In genomic region chr1:52119691-52120090, GRCm38 (mm10) we compare ENCODE assay signal across 8 mouse cellular contexts. TPM values are rescaled to one million over a fixed set of nuclear protein-coding genes. Genes with fewer than 3 reads are reported as not detected.
DNase-seq lines count a peak whose midpoint lies in the region; ATAC-seq and TF ChIP-seq lines count a peak whose summit lies in the region.

No protein-coding gene starts in this region.

- peaks cover 28% of the 10 kb centered on the region for H3K36me3 ChIP-seq in heart, postnatal 0 days (replicated peaks; ENCODE audit: control insufficient read depth, insufficient read depth, low read length)
- H3K36me3 ChIP-seq in lung, embryonic 15.5 days = peaks cover 3% of the 10 kb centered on the region; the same call in 1 of the 2 replicates
- H3K36me3 ChIP-seq in stomach, embryonic 15.5 days = no peaks in the 10 kb centered on the region

- no peak for TF ChIP-seq CTCF in heart, postnatal 0 days (IDR thresholded peaks at IDR 0.05; ENCODE audit: low read depth)

- H3K9me3 ChIP-seq in heart, postnatal 0 days (replicated peaks; ENCODE audit: control insufficient read depth, low read length) = no peaks in the 10 kb centered on the region
- no peaks in the 10 kb centered on the region for H3K9me3 ChIP-seq in lung, embryonic 15.5 days
- no peaks in the 10 kb centered on the region for H3K9me3 ChIP-seq in stomach, embryonic 15.5 days

- peak overlapping the region; percentile 68 for H3K4me2 ChIP-seq in heart, postnatal 0 days (ENCODE audit: low read depth, low read length)
- peak overlapping the region; percentile 82 for H3K4me2 ChIP-seq in lung, embryonic 15.5 days
- H3K4me2 ChIP-seq in stomach, embryonic 15.5 days = peak overlapping the region; percentile 57

- H3K27ac ChIP-seq in heart, postnatal 0 days (ENCODE audit: low read depth) = peak overlapping the region; percentile 89
- H3K27ac ChIP-seq in lung, embryonic 15.5 days = peak overlapping the region; percentile 58
- peak overlapping the region; percentile 50; the same call in 1 of the 2 replicates for H3K27ac ChIP-seq in stomach, embryonic 15.5 days

- under 1% methylated on average over 20 of the region's 20 CpGs for WGBS in heart, postnatal 0 days
- under 1% methylated on average over 20 of the region's 20 CpGs for WGBS in lung, embryonic 15.5 days
- 1% methylated on average over 20 of the region's 20 CpGs for WGBS in stomach, embryonic 15.5 days

- peak overlapping the region; percentile 89 for H3K9ac ChIP-seq in heart, postnatal 0 days (replicated peaks; ENCODE audit: low read depth, low read length)
- H3K9ac ChIP-seq in lung, embryonic 15.5 days = peak overlapping the region; percentile 72
- peak overlapping the region; percentile 54 for H3K9ac ChIP-seq in stomach, embryonic 15.5 days

- peak overlapping the region; percentile 98 for H3K4me3 ChIP-seq in heart, postnatal 0 days (ENCODE audit: low read depth, low read length)
- peak overlapping the region; percentile 98 for H3K4me3 ChIP-seq in lung, embryonic 15.5 days
- peak overlapping the region; percentile 91 for H3K4me3 ChIP-seq in stomach, embryonic 15.5 days (replicated peaks)

- H3K4me1 ChIP-seq in heart, postnatal 0 days (ENCODE audit: control insufficient read depth, insufficient read depth) = 0 out of 2 replicates have a peak, but pooled peaks cover 9% of the 10 kb centered on the region
- peaks cover 7% of the 10 kb centered on the region for H3K4me1 ChIP-seq in lung, embryonic 15.5 days
- peaks cover 5% of the 10 kb centered on the region; the same call in 1 of the 2 replicates for H3K4me1 ChIP-seq in stomach, embryonic 15.5 days

- DNase-seq in cerebellum, adult 8-10 months = no peak
- peak; percentile 32 for DNase-seq in thymus, postnatal 0 days (ENCODE audit: low spot score)
- no peak for DNase-seq in thymus, postnatal 25 days
- no peak for DNase-seq in heart, postnatal 0 days (ENCODE audit: low spot score)
- DNase-seq in cerebellum, adult 9-11 months = no peak

- no peak for TF ChIP-seq EP300 in heart, postnatal 0 days (IDR thresholded peaks at IDR 0.05; ENCODE audit: low read depth)

- peak; percentile 5; the same call in 1 of the 2 replicates for ATAC-seq in cerebellum, adult (ENCODE audit: insufficient number of reproducible peaks, low FRiP score, low TSS enrichment)
- peak; percentile 11; the same call in 1 of the 2 replicates for ATAC-seq in heart, postnatal 0 days (ENCODE audit: insufficient read depth, low read depth)
- ATAC-seq in lung, embryonic 15.5 days (ENCODE audit: borderline replicate concordance, extremely low read depth, low FRiP score, low TSS enrichment) = 0 out of 2 replicates have a peak, but pooled peaks have one; percentile 6
- 0 out of 2 replicates have a peak, but pooled peaks have one; percentile 23 for ATAC-seq in stomach, embryonic 15.5 days (ENCODE audit: insufficient read depth, low FRiP score, low read depth)

- H3K27me3 ChIP-seq in heart, postnatal 0 days (ENCODE audit: control insufficient read depth, insufficient read depth, low read length) = no peaks in the 10 kb centered on the region
- H3K27me3 ChIP-seq in lung, embryonic 15.5 days = no peaks in the 10 kb centered on the region
- no peaks in the 10 kb centered on the region for H3K27me3 ChIP-seq in stomach, embryonic 15.5 days (replicated peaks)

RNA-seq across cellular contexts. Expression of gene Stat1, which starts 0.5 kb away (rescaled TPM):
- polyA plus RNA-seq in thymus, postnatal 0 days (2015; fragmentation: Nextera tagmentation; extraction: Ambion mirVana) = 212 and 220 TPM in 2 replicates
- total RNA-seq in heart, postnatal 0 days (2014; rRNA removed; ENCODE audit: low replicate concordance) = 55.1 and 70.0 TPM in 2 replicates
- polyA plus RNA-seq in heart, postnatal 0 days (2015; fragmentation: Nextera tagmentation; extraction: Ambion mirVana) = 22.3 and 23.0 TPM in 2 replicates
- polyA plus RNA-seq in lung, embryonic 15.5 days (2015; fragmentation: Nextera tagmentation; extraction: Ambion mirVana) = 22.6 and 31.1 TPM in 2 replicates
- 24.9 and 25.1 TPM in 2 replicates for polyA plus RNA-seq in stomach, embryonic 15.5 days (2015; fragmentation: Nextera tagmentation; extraction: Ambion mirVana)
